Mouse (Mus musculus): ENCODE measurements around the gene Olfr1370. TPM values are rescaled to one million over a fixed set of nuclear protein-coding genes. Genes with fewer than 3 reads are reported as not detected.

The Olfr1370 gene
- polyA plus RNA-seq, 1 experiment from 2014 or later = not detected

DNA sequence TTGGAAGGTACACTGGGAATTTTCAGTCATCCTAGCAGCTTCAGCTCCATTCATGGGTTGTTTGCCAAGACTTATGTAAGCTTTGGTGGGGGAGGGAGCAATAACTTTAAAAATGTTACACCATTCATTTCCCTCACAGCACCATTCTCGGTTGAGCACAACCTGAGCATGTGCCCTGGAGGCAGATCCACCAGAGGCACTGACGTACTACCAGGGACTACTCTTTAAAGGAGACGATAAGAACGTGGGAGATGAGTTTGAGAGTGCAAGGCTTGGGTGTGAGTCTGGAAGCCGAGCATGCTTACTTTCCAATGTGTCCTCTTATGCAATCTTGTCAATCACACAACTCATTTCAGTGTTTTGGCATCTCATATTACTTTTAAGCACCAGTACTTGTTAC, 49.9 kb downstream of the Olfr1370 start:
- no peak overlapping the region for H3K27ac ChIP-seq
- DNase-seq (no peak), ATAC-seq (ENCODE audit: low read depth) (no peak)
- WGBS (ENCODE audit: insufficient replicate concordance) = 61% methylated on average over 5 of the region's 5 CpGs
- no peaks in the 10 kb centered on the region for H3K27me3 ChIP-seq
- no peaks in the 10 kb centered on the region for H3K9me3 ChIP-seq (replicated peaks)
- no peak overlapping the region for H3K4me3 ChIP-seq (replicated peaks)
- no peaks in the 10 kb centered on the region for H3K4me1 ChIP-seq (replicated peaks)
- no peaks in the 10 kb centered on the region for H3K36me3 ChIP-seq
- H3K9ac ChIP-seq = no peak overlapping the region
- no peak overlapping the region for H3K4me2 ChIP-seq

Other genes with a start within 250 kb of the Olfr1370 start
- 0.02 and 0.07 TPM in 2 replicates for gene Olfr1369-ps1, start 36.5 kb upstream of the Olfr1370 start, polyA plus RNA-seq (2015; fragmentation: Nextera tagmentation; extraction: Ambion mirVana)
- gene Olfr263, start 54.7 kb upstream of the Olfr1370 start, polyA plus RNA-seq (2015; fragmentation: Nextera tagmentation; extraction: Ambion mirVana) = not detected in 2 replicates
- gene Olfr1368, start 70.9 kb upstream of the Olfr1370 start, polyA plus RNA-seq (2015; fragmentation: Nextera tagmentation; extraction: Ambion mirVana) = not detected in 2 replicates
- 81.4 and 82.3 TPM in 2 replicates for gene Trim27, start 104.5 kb upstream of the Olfr1370 start, polyA plus RNA-seq (2015; fragmentation: Nextera tagmentation; extraction: Ambion mirVana)
- not detected in 2 replicates for gene Gpx5, start 217.8 kb upstream of the Olfr1370 start, polyA plus RNA-seq (2015; fragmentation: Nextera tagmentation; extraction: Ambion mirVana)
- gene Gpx6, start 237.2 kb upstream of the Olfr1370 start, polyA plus RNA-seq (2015; fragmentation: Nextera tagmentation; extraction: Ambion mirVana) = not detected in 2 replicates